7 mouse cellular contexts compared by ENCODE assay signal in genomic region chr9:70012408-70012901, GRCm38 (mm10). TPM values are rescaled to one million over a fixed set of nuclear protein-coding genes. Genes with fewer than 3 reads are reported as not detected.
A peak's percentile ranks its signal among the peaks of the same experiment; 100 is the strongest.
DNase-seq lines count a peak whose midpoint lies in the region; ATAC-seq lines count a peak whose summit lies in the region.

Gene Gtf2a2, plus strand, starts transcription at chr9:70012550.

- WGBS in embryonic facial prominence, embryonic 11.5 days: 1% methylated on average over 57 of the region's 57 CpGs
- 1% methylated on average over 55 of the region's 57 CpGs for WGBS in limb, embryonic 11.5 days
- WGBS in midbrain, embryonic 14.5 days: under 1% methylated on average over 57 of the region's 57 CpGs

- no peaks in the 10 kb centered on the region for H3K27me3 ChIP-seq in embryonic facial prominence, embryonic 11.5 days (ENCODE audit: control insufficient read depth, insufficient read depth, low read length)
- H3K27me3 ChIP-seq in limb, embryonic 11.5 days (ENCODE audit: control insufficient read depth, insufficient read depth, low read length): no peaks in the 10 kb centered on the region
- H3K27me3 ChIP-seq in midbrain, embryonic 14.5 days (ENCODE audit: control insufficient read depth, insufficient read depth, low read length): no peaks in the 10 kb centered on the region

- H3K27ac ChIP-seq in embryonic facial prominence, embryonic 11.5 days (replicated peaks; ENCODE audit: low read depth, low read length): peak within 1 kb of the TSS; percentile 75
- H3K27ac ChIP-seq in limb, embryonic 11.5 days (replicated peaks; ENCODE audit: low read depth, low read length): peak within 1 kb of the TSS; percentile 91
- H3K27ac ChIP-seq in midbrain, embryonic 14.5 days (replicated peaks; ENCODE audit: low read depth, low read length): peak within 1 kb of the TSS; percentile 89

- peak; percentile 92 for ATAC-seq in embryonic facial prominence, embryonic 11.5 days (replicated peaks; ENCODE audit: insufficient number of reproducible peaks, low FRiP score, low TSS enrichment, low read depth)
- peak; percentile 94 for ATAC-seq in limb, embryonic 11.5 days (ENCODE audit: insufficient number of reproducible peaks, low FRiP score, low TSS enrichment, low read depth)
- ATAC-seq in midbrain, embryonic 14.5 days (ENCODE audit: low FRiP score, low TSS enrichment): peak; percentile 98

- peak; percentile 97 for DNase-seq in adrenal gland, postnatal 14 days
- peak; percentile 96 for DNase-seq in embryonic facial prominence, embryonic 11.5 days (ENCODE audit: low spot score)
- peak; percentile 99 for DNase-seq in heart, adult 11 months
- peak; percentile 94 for DNase-seq in kidney, adult 18-20 months
- DNase-seq in limb, embryonic 11.5 days (ENCODE audit: low spot score): peak; percentile 97
- DNase-seq in midbrain, embryonic 14.5 days: peak; percentile 97
- DNase-seq in spleen, adult 18-20 months: peak; percentile 85 to 93

- peak within 1 kb of the TSS; percentile 85 for H3K9ac ChIP-seq in embryonic facial prominence, embryonic 11.5 days (replicated peaks; ENCODE audit: low read length)
- peak within 1 kb of the TSS; percentile 93 for H3K9ac ChIP-seq in limb, embryonic 11.5 days (ENCODE audit: low read length)
- peak within 1 kb of the TSS; percentile 87 for H3K9ac ChIP-seq in midbrain, embryonic 14.5 days (replicated peaks; ENCODE audit: low read length)

- H3K4me1 ChIP-seq in embryonic facial prominence, embryonic 11.5 days (ENCODE audit: control insufficient read depth, insufficient read depth, low read length): no peaks in the 10 kb centered on the region
- peaks cover 6% of the 10 kb centered on the region; the same call in 1 of the 2 replicates for H3K4me1 ChIP-seq in limb, embryonic 11.5 days (ENCODE audit: control insufficient read depth, insufficient read depth, low read length)
- peaks cover 8% of the 10 kb centered on the region for H3K4me1 ChIP-seq in midbrain, embryonic 14.5 days (ENCODE audit: control insufficient read depth, insufficient read depth, low read length)

- peak within 1 kb of the TSS; percentile 68 for H3K4me3 ChIP-seq in embryonic facial prominence, embryonic 11.5 days (ENCODE audit: low read depth, low read length)
- peak within 1 kb of the TSS; percentile 86 for H3K4me3 ChIP-seq in limb, embryonic 11.5 days (ENCODE audit: low read depth, low read length)
- H3K4me3 ChIP-seq in midbrain, embryonic 14.5 days (replicated peaks; ENCODE audit: low read depth, low read length): peak within 1 kb of the TSS; percentile 87

- H3K4me2 ChIP-seq in embryonic facial prominence, embryonic 11.5 days (ENCODE audit: low read depth, low read length): peak within 1 kb of the TSS; percentile 57
- H3K4me2 ChIP-seq in limb, embryonic 11.5 days (ENCODE audit: low read depth, severe bottlenecking): peak within 1 kb of the TSS; percentile 67
- peak within 1 kb of the TSS; percentile 67 for H3K4me2 ChIP-seq in midbrain, embryonic 14.5 days (ENCODE audit: low read length)

- no peaks in the 10 kb centered on the region for H3K9me3 ChIP-seq in embryonic facial prominence, embryonic 11.5 days (replicated peaks; ENCODE audit: control insufficient read depth, low read length)
- no peaks in the 10 kb centered on the region for H3K9me3 ChIP-seq in limb, embryonic 11.5 days (ENCODE audit: control insufficient read depth, low read length)
- no peaks in the 10 kb centered on the region for H3K9me3 ChIP-seq in midbrain, embryonic 14.5 days (ENCODE audit: control insufficient read depth, low read length)

- peaks cover 7% of the 10 kb centered on the region for H3K36me3 ChIP-seq in embryonic facial prominence, embryonic 11.5 days (replicated peaks; ENCODE audit: control insufficient read depth, insufficient read depth, low read depth, low read length)
- peaks cover 6% of the 10 kb centered on the region; the same call in 1 of the 2 replicates for H3K36me3 ChIP-seq in limb, embryonic 11.5 days (ENCODE audit: control insufficient read depth, insufficient read depth, low read length)
- H3K36me3 ChIP-seq in midbrain, embryonic 14.5 days (ENCODE audit: control insufficient read depth, insufficient read depth, low read length): peaks cover 35% of the 10 kb centered on the region

RNA-seq across cellular contexts. Expression of gene Gtf2a2, which starts in this region (rescaled TPM):
- 76.2 and 84.8 TPM in 2 replicates for total RNA-seq in adrenal gland, postnatal 14 days (2021)
- polyA plus RNA-seq in embryonic facial prominence, embryonic 11.5 days (2014; fragmentation: Nextera tagmentation; extraction: Ambion mirVana): 226 and 246 TPM in 2 replicates
- 204 and 208 TPM in 2 replicates for polyA plus RNA-seq in limb, embryonic 11.5 days (2014; fragmentation: Nextera tagmentation; extraction: Ambion mirVana)
- 205 and 227 TPM in 2 replicates for polyA plus RNA-seq in midbrain, embryonic 14.5 days (2014; fragmentation: Nextera tagmentation; extraction: Ambion mirVana)

Comparison
In these comparisons a context has a peak if more than half of its experiments do, and no peak if none do; other contexts are left out.
1. Peak in every context shown above with its lines: DNase-seq, ATAC-seq, H3K4me3 ChIP-seq and H3K27ac ChIP-seq.